Mouse (Mus musculus): ENCODE measurements at regions not wholly inside any gene's neighbourhood (a gene's known extent, or its start where the extent isn't known, plus 50 kb on each side); places are given as distances from the start of the nearest gene placed in this dataset.

GRCm38 (mm10) chr2:68799993-68800740 lies 61.1 kb upstream of the Cers6 start:
- DNase-seq (ENCODE audit: low spot score): no peak

- DNase-seq (ENCODE audit: low spot score): no peak
Measured at GRCm38 (mm10) chr2:68804117-68804516, 57.1 kb upstream of the Cers6 start.

- DNase-seq (ENCODE audit: low spot score): peak; percentile 40
Measured at GRCm38 (mm10) chr2:68805866-68806265, 55.4 kb upstream of the Cers6 start.

- no peak for DNase-seq (ENCODE audit: low spot score)
Measured at GRCm38 (mm10) chr2:68806311-68806895, 54.8 kb upstream of the Cers6 start.

Measured in heart, adult 8-10 months (tissue).